ENCODE assay signal across 8 mouse cellular contexts in the genomic region with DNA sequence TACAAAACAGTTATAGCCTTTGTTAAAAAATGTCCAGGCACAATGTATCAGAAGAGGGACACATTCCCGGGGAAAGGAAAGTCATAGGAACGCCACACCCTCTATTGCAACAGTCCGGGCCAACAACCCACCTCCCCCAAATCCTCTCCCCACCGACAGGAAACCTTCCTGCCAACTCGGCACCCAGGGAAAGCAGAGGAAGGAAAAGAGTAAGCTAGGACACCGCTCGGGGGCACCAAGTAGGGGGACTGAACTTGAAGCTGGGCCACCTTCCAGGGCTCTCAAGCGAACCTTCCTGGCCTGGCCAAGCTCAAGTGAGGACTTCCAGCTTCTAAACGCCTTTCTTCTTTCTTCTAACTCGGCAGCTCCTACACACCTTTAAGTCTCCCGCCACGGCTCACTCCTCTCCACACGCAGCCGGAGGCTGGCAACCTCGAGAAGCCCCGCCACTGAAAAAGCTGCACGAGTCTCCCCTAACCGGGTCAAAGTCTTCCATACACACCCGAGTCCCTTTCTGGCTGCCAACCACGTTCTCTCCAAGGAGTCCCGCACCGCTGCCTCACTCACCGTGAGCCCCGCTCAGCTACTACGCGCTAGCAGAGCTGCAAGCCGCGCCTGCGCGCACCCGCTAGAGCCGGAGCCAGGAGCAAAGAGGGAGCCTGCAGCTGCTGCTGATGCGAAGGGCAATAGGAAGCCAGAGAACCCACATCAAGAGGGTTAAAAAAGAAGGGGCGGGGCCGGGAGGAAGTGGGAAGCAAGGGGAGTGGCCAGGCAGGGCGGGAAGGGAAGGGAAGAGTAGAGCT. TPM values are rescaled to one million over a fixed set of nuclear protein-coding genes. Genes with fewer than 3 reads are reported as not detected.
DNase-seq lines count a peak whose midpoint lies in the region; ATAC-seq and TF ChIP-seq lines count a peak whose summit lies in the region.

A gene (minus strand): TSS at position 695 of the 803 bp plus-strand sequence.

- TF ChIP-seq EP300 in heart, adult 2 months (IDR thresholded peaks at IDR 0.05; ENCODE audit: insufficient read depth, low read depth, low read length) = 0 out of 2 replicates have a peak, but pooled peaks have one; percentile 32

- H3K27ac ChIP-seq in embryonic facial prominence, embryonic 13.5 days = peak within 1 kb of the TSS; percentile 93
- peak within 1 kb of the TSS; percentile 81 for H3K27ac ChIP-seq in heart, adult 2 months
- peak within 1 kb of the TSS; percentile 93 for H3K27ac ChIP-seq in limb, embryonic 15.5 days
- H3K27ac ChIP-seq in midbrain, postnatal 0 days (ENCODE audit: low read depth, low read length) = peak within 1 kb of the TSS; percentile 67

- H3K9ac ChIP-seq in embryonic facial prominence, embryonic 13.5 days = peak within 1 kb of the TSS; percentile 74
- peak within 1 kb of the TSS; percentile 76 for H3K9ac ChIP-seq in heart, adult 2 months (ENCODE audit: low read depth, low read length)
- H3K9ac ChIP-seq in limb, embryonic 15.5 days = peak within 1 kb of the TSS; percentile 40; the same call in 1 of the 2 replicates
- H3K9ac ChIP-seq in midbrain, postnatal 0 days (replicated peaks; ENCODE audit: low read length, poor library complexity, severe bottlenecking) = peak within 1 kb of the TSS; percentile 52

- H3K4me2 ChIP-seq in embryonic facial prominence, embryonic 13.5 days = peak within 1 kb of the TSS; percentile 46
- H3K4me2 ChIP-seq in limb, embryonic 15.5 days = peak within 1 kb of the TSS; percentile 42
- peak within 1 kb of the TSS; percentile 47 for H3K4me2 ChIP-seq in midbrain, postnatal 0 days (ENCODE audit: low read depth, low read length, poor library complexity, severe bottlenecking)

- no peaks in the 10 kb centered on the region for H3K9me3 ChIP-seq in embryonic facial prominence, embryonic 13.5 days
- H3K9me3 ChIP-seq in limb, embryonic 15.5 days = no peaks in the 10 kb centered on the region
- no peaks in the 10 kb centered on the region for H3K9me3 ChIP-seq in midbrain, postnatal 0 days (ENCODE audit: low read length)

- H3K27me3 ChIP-seq in embryonic facial prominence, embryonic 13.5 days = no peaks in the 10 kb centered on the region
- no peaks in the 10 kb centered on the region for H3K27me3 ChIP-seq in heart, adult 2 months (ENCODE audit: control insufficient read depth, insufficient read depth, low read length)
- no peaks in the 10 kb centered on the region for H3K27me3 ChIP-seq in limb, embryonic 15.5 days
- no peaks in the 10 kb centered on the region for H3K27me3 ChIP-seq in midbrain, postnatal 0 days (ENCODE audit: insufficient read depth, low read length)

- DNase-seq in cerebellum, adult 11 months = peak; percentile 1
- peak; percentile 74 to 83 for DNase-seq in heart, adult 2 months
- peak; percentile 59 to 62 for DNase-seq in kidney, adult 8-10 months
- peak; percentile 81 for DNase-seq in midbrain, postnatal 0 days (ENCODE audit: low spot score)
- DNase-seq in spleen, postnatal 4 days (ENCODE audit: low spot score in 2 of 2) = peak; percentile 57 to 74

- ATAC-seq in cerebellum, adult (ENCODE audit: insufficient number of reproducible peaks, low FRiP score, low TSS enrichment) = no peak
- peak; percentile 93 for ATAC-seq in embryonic facial prominence, embryonic 13.5 days (ENCODE audit: insufficient number of reproducible peaks, insufficient read depth, low FRiP score, low TSS enrichment, low read depth)
- ATAC-seq in limb, embryonic 15.5 days (ENCODE audit: insufficient number of reproducible peaks, low FRiP score, low TSS enrichment, low read depth) = peak; percentile 91
- ATAC-seq in midbrain, postnatal 0 days (ENCODE audit: low FRiP score) = peak; percentile 95

- H3K36me3 ChIP-seq in embryonic facial prominence, embryonic 13.5 days = no peaks in the 10 kb centered on the region
- H3K36me3 ChIP-seq in heart, adult 2 months (ENCODE audit: control insufficient read depth, insufficient read depth, low read length) = no peaks in the 10 kb centered on the region
- H3K36me3 ChIP-seq in limb, embryonic 15.5 days = no peaks in the 10 kb centered on the region
- no peaks in the 10 kb centered on the region for H3K36me3 ChIP-seq in midbrain, postnatal 0 days (ENCODE audit: insufficient read depth, low read length)

- H3K4me1 ChIP-seq in embryonic facial prominence, embryonic 13.5 days = no peaks in the 10 kb centered on the region
- no peaks in the 10 kb centered on the region; the same call in 1 of the 2 replicates for H3K4me1 ChIP-seq in heart, adult 2 months (ENCODE audit: control insufficient read depth, insufficient read depth, low read length)
- no peaks in the 10 kb centered on the region for H3K4me1 ChIP-seq in limb, embryonic 15.5 days
- no peaks in the 10 kb centered on the region for H3K4me1 ChIP-seq in midbrain, postnatal 0 days (ENCODE audit: insufficient read depth, low read length)

- WGBS in embryonic facial prominence, embryonic 13.5 days = 14% methylated on average over 36 of the region's 36 CpGs
- 13% methylated on average over 36 of the region's 36 CpGs for WGBS in heart, adult 2 months
- WGBS in limb, embryonic 15.5 days = 16% methylated on average over 28 of the region's 36 CpGs
- WGBS in midbrain, postnatal 0 days = 19% methylated on average over 35 of the region's 36 CpGs

- peak within 1 kb of the TSS; percentile 52 for H3K4me3 ChIP-seq in embryonic facial prominence, embryonic 13.5 days
- H3K4me3 ChIP-seq in heart, adult 2 months = peak within 1 kb of the TSS; percentile 59
- peak within 1 kb of the TSS; percentile 51 for H3K4me3 ChIP-seq in limb, embryonic 15.5 days
- peak within 1 kb of the TSS; percentile 50 for H3K4me3 ChIP-seq in midbrain, postnatal 0 days (ENCODE audit: low read depth, low read length)

- no peak for TF ChIP-seq CTCF in heart, adult 2 months (IDR thresholded peaks at IDR 0.05)
- no peak for TF ChIP-seq CTCF in midbrain, postnatal 0 days (IDR thresholded peaks at IDR 0.05)

- intact Hi-C loops in heart, adult 2 months (cut with DNase I) = loop anchor here (5.0 kb wide), 1 partner anchor 36 kb away; no protein-coding TSS in a partner anchor

- TF ChIP-seq POLR2A in heart, adult 2 months (IDR thresholded peaks at IDR 0.05; ENCODE audit: insufficient read depth, low read depth, low read length) = peak; percentile 67

- no peaks in the 10 kb centered on the region for H3K79me2 ChIP-seq in heart, adult 2 months (replicated peaks; ENCODE audit: control insufficient read depth, insufficient read depth, low read length)

RNA-seq across cellular contexts. Expression of the gene that starts here (rescaled TPM):
- 16.5 and 16.6 TPM in 2 replicates for polyA plus RNA-seq in embryonic facial prominence, embryonic 13.5 days (2015; fragmentation: Nextera tagmentation; extraction: Ambion mirVana)
- 1 to 10 TPM; 8.4 to 9.4 TPM for total RNA-seq in heart, adult 2 months (2021)
- 3.8 and 7.8 TPM in 2 replicates for polyA plus RNA-seq in heart, adult 2 months (2012; rRNA removed)
- polyA plus RNA-seq in limb, embryonic 15.5 days (2015; fragmentation: Nextera tagmentation; extraction: Ambion mirVana) = 15.0 and 15.8 TPM in 2 replicates
- 7.3 and 20.3 TPM in 2 replicates for total RNA-seq in midbrain, postnatal 0 days (2014; rRNA removed)
- 3.4 and 3.7 TPM in 2 replicates for polyA plus RNA-seq in midbrain, postnatal 0 days (2015; fragmentation: Nextera tagmentation; extraction: Ambion mirVana)

Comparison
In these comparisons a context has a peak if more than half of its experiments do, and no peak if none do; other contexts are left out.
1. DNase-seq: peak in every context shown above with its lines; median percentile 81 in midbrain, postnatal 0 days; 78 in heart, adult 2 months; 66 in spleen, postnatal 4 days; 60 in kidney, adult 8-10 months; 1 in cerebellum, adult 11 months.